Mouse (Mus musculus) limb, embryonic 11.5 days (tissue): ENCODE data around the gene Tomm22. TPM values are rescaled to one million over a fixed set of nuclear protein-coding genes. Genes with fewer than 3 reads are reported as not detected.

ENCODE experiments used
- ATAC-seq: fragments of 200-750 bp; cut with Nextera tagmentation; 2 replicates; pipeline ENCODE4 v1.8.0; 2017; ENCODE audit warnings: low read depth; ENCODE audit not compliant: insufficient number of reproducible peaks, low FRiP score, low TSS enrichment
- DNase-seq: peaks from one replicate; pipeline ENCODE4 v3.0.0-alpha.2; 2015; ENCODE audit warnings: low spot score
- H3K27ac ChIP-seq: fragments of 300-500 bp; sonication (generic); replicated peaks from 2 replicates; pipeline ENCODE4 v1.5.1; 2014; ENCODE audit warnings: low read depth, mild to moderate bottlenecking, low read length
- H3K27me3 ChIP-seq: fragments of 300-500 bp; sonication (generic); 2 replicates; pipeline ENCODE4 v1.6.1; 2014; ENCODE audit warnings: mild to moderate bottlenecking, low read length, mixed read lengths; ENCODE audit not compliant: control insufficient read depth, insufficient read depth
- H3K36me3 ChIP-seq: fragments of 300-500 bp; sonication (generic); 2 replicates; pipeline ENCODE4 v1.6.1; 2014; ENCODE audit warnings: mild to moderate bottlenecking, low read length, moderate library complexity, mixed read lengths; ENCODE audit not compliant: control insufficient read depth, insufficient read depth
- H3K4me1 ChIP-seq: fragments of 300-500 bp; sonication (generic); 2 replicates; pipeline ENCODE4 v1.6.1; 2014; ENCODE audit warnings: low read length, mixed read lengths; ENCODE audit not compliant: control insufficient read depth, insufficient read depth
- H3K4me2 ChIP-seq: fragments of 300-500 bp; sonication (generic); 2 replicates; pipeline ENCODE4 v1.6.1; 2014; ENCODE audit warnings: low read depth, mild to moderate bottlenecking, moderate library complexity; ENCODE audit not compliant: severe bottlenecking
- H3K4me3 ChIP-seq: fragments of 300-500 bp; sonication (generic); 2 replicates; pipeline ENCODE4 v1.5.1; 2014; ENCODE audit warnings: low read depth, low read length
- H3K9ac ChIP-seq: fragments of 300-500 bp; sonication (generic); 2 replicates; pipeline ENCODE4 v1.6.1; 2014; ENCODE audit warnings: mild to moderate bottlenecking, low read length
- H3K9me3 ChIP-seq: fragments of 300-500 bp; sonication (generic); 2 replicates; pipeline ENCODE4 v1.6.1; 2016; ENCODE audit warnings: low read length; ENCODE audit not compliant: control insufficient read depth
- WGBS: fragments of 180-500 bp; shearing (Covaris S2); extraction: QIAGEN DNeasy Blood & Tissue Kit; methylation state at CpG from one replicate; pipeline ENCODE4 v1.1.7; 2014; 5-methylcytosine and 5-hydroxymethylcytosine counted together
- polyA plus RNA-seq: library from polyadenylated mRNA; unstranded; fragments of >200 nt; fragmentation: Nextera tagmentation; extraction: Ambion mirVana; gene quantifications from 2 replicates; pipeline ENCODE4 v1.2.1, GENCODE M21; 2014

The Tomm22 gene
- polyA plus RNA-seq, 1 experiment from 2014 or later: 277 TPM

DNA sequence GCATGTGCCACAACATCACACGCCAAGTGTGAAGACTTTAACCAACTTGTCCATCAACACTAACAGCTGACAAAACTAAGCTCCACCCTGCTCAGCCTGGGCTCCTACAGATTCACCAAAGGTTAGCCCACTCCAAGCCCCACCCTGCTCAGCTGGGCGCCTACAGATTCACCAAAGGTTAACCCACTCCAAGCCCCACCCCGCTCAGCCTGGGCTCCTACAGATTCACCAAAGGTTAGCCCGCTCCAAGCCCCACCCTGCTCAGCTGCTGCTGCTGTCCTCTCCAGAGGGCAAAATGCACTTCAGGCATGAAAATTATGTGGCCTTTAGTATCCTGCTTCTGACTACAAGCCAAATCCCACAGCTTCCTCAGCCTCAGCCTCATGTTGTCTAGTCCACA is 11.3 kb downstream of the Tomm22 start:
- WGBS: 86% methylated on average over 4 of the region's 4 CpGs
- no peak for ATAC-seq
- H3K27ac ChIP-seq: no peak overlapping the region

DNA sequence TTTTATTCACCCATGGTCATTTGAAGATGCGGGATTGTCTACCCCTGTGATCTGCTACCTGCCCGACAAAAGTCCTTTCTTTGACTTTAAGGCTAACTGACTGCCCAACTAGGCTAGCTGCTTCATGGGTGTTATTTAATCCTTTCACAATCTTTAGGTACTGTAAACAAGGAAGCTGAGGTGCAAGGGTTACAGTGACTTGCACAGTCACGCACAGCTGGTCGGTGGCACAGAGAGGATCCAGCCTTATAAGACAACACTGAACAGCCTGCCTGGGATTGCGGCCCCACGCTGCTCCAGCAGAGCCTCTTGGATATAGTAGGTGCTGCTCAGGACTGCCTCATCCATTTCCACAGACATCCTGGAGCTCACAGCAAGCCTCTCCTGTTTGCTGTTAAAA is 12.5 kb downstream of the Tomm22 start:
- H3K27me3 ChIP-seq: no peaks in the 10 kb centered on the region
- H3K4me2 ChIP-seq: no peak overlapping the region
- H3K9ac ChIP-seq: no peak overlapping the region
- no peak overlapping the region for H3K4me3 ChIP-seq
- no peak overlapping the region for H3K27ac ChIP-seq
- WGBS: 92% methylated on average over 6 of the region's 6 CpGs
- no peaks in the 10 kb centered on the region for H3K9me3 ChIP-seq
- H3K4me1 ChIP-seq: peaks cover 22% of the 10 kb centered on the region
- DNase-seq (no peak), ATAC-seq (no peak)
- H3K36me3 ChIP-seq: no peaks in the 10 kb centered on the region

More for the DNA sequence above, 11.3 kb downstream of the Tomm22 start:
- no peaks in the 10 kb centered on the region for H3K27me3 ChIP-seq
- no peak for DNase-seq
- no peaks in the 10 kb centered on the region; the same call in 1 of the 2 replicates for H3K36me3 ChIP-seq
- H3K4me1 ChIP-seq: peaks cover 22% of the 10 kb centered on the region
- H3K9me3 ChIP-seq: no peaks in the 10 kb centered on the region
- H3K9ac ChIP-seq: no peak overlapping the region
- H3K4me3 ChIP-seq: no peak overlapping the region
- no peak overlapping the region for H3K4me2 ChIP-seq

- no peaks in the 10 kb centered on the region for H3K9me3 ChIP-seq
- H3K4me3 ChIP-seq: no peak overlapping the region
- H3K4me1 ChIP-seq: peaks cover 26% of the 10 kb centered on the region
- H3K36me3 ChIP-seq: no peaks in the 10 kb centered on the region
- no peaks in the 10 kb centered on the region for H3K27me3 ChIP-seq
- 83% methylated on average over 19 of the region's 19 CpGs for WGBS
- H3K9ac ChIP-seq: no peak overlapping the region
- H3K4me2 ChIP-seq: peak overlapping the region; percentile 70; the same call in 1 of the 2 replicates
- ATAC-seq: no peak
- no peak for DNase-seq
- H3K27ac ChIP-seq: no peak overlapping the region
Measured at GRCm38 (mm10) chr15:79683707-79684465, 13.2 kb downstream of the Tomm22 start.

DNA sequence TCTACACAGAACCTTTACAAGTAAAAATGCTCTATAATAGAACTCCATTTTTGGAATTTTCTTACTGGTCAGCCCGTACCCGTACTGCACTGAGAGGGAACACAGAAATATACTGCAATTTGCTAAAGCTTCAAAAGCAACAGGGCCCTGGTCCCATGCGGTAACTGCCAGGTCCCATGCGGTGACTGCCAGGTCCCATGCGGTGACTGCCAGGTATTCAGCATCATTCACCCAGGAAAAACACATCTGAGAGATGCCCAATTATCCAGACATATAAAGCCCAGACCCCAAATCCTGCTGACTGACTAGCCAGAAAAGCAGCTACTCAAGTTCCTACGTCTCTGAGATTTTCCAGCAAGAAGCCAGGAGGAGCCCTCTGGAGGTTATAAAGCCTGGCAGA is 14.0 kb downstream of the Tomm22 start:
- Histone ChIP-seq H3K36me3 (no peaks in the 10 kb centered on the region), H3K9ac (no peak overlapping the region), H3K4me1 (peaks cover 26% of the 10 kb centered on the region), H3K27me3 (no peaks in the 10 kb centered on the region), H3K27ac (no peak overlapping the region), H3K9me3 (no peaks in the 10 kb centered on the region), H3K4me3 (no peak overlapping the region), H3K4me2 (peak overlapping the region; percentile 70)
- 88% methylated on average over 6 of the region's 6 CpGs for WGBS
- no peak for DNase-seq
- ATAC-seq: no peak

DNA sequence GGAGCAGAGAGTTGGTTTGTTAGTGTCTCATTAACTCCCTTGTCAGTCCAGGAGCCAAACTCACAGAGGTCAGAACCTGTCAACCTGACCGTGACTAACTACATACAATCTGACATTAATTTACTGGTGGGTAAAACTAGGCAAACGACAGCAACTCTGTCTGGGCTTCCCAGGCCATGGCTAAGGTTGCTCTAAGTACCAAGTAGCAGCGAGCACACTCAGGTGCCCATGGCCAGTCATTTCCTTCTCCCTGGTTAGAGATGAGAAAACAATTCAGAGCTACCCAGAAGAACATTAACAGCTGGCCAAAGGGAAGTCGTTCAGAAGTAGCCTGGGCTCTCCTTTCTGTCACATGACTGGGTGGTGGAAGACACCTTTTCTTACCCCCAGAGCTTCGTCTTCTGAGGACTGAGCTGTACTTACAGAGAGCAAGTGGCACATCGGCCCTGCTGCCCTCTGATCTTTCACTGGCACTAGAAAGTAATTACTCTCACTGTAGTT is 14.5 kb downstream of the Tomm22 start:
- Histone ChIP-seq H3K9ac (peak overlapping the region; percentile 34; the same call in 1 of the 2 replicates), H3K27me3 (no peaks in the 10 kb centered on the region), H3K36me3 (no peaks in the 10 kb centered on the region), H3K27ac (no peak overlapping the region), H3K4me3 (peak overlapping the region; percentile 88; the same call in 1 of the 2 replicates), H3K4me1 (peaks cover 28% of the 10 kb centered on the region), H3K9me3 (no peaks in the 10 kb centered on the region), H3K4me2 (peak overlapping the region; percentile 70)
- ATAC-seq (no peak), DNase-seq (no peak)
- WGBS: 15% methylated on average over 6 of the region's 6 CpGs

DNA sequence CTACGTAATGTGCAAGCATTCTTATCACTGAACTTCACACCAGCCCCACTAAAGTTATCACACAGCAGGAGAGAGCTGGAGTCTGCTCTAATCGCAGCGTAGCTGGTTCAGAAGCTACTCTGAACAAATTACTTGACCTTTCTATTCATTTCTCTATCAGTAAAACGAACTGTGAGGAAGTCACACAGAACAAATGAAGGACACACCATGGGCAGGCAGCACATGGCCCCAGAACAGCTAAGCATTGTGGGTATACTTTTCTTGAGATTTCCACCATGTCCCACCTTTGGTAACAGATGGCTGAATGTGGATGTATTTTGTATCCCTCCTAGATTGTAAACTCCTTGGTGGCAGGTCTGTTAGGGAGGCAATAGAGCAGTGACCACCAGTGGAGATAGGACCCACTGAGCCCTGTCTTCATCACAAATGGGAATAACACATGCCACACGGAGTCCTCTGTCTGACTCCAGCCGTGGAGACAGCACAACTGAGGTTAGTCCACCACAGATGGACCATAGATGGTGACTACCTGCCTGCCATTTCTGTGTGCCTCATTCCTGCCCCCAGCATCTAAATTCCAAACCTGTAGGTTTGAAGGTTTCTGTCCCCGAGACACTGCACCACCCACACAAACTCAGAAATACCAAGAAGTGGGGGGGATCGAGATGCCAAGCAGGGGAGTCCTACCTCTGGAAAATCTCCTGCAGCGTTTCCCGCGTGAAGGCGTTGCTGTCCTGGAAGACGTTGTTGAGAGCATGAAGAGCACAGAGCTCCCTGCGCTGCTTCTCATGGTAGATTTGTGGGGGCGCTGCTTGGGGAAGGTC is 15.6 kb downstream of the Tomm22 start:
- no peak for DNase-seq
- Histone ChIP-seq H3K27ac (no peak overlapping the region), H3K27me3 (no peaks in the 10 kb centered on the region), H3K9me3 (no peaks in the 10 kb centered on the region), H3K4me3 (peak overlapping the region; percentile 88), H3K4me1 (peaks cover 28% of the 10 kb centered on the region), H3K9ac (peak overlapping the region; percentile 43), H3K4me2 (peak overlapping the region; percentile 70), H3K36me3 (no peaks in the 10 kb centered on the region)
- 22% methylated on average over 15 of the region's 15 CpGs for WGBS
- no peak for ATAC-seq

- Histone ChIP-seq H3K9ac (peak overlapping the region; percentile 87), H3K27ac (peak overlapping the region; percentile 97), H3K9me3 (no peaks in the 10 kb centered on the region), H3K36me3 (no peaks in the 10 kb centered on the region), H3K4me2 (peak overlapping the region; percentile 70), H3K27me3 (no peaks in the 10 kb centered on the region), H3K4me3 (peak overlapping the region; percentile 88), H3K4me1 (peaks cover 32% of the 10 kb centered on the region)
- WGBS: 0% methylated on average over 24 of the region's 33 CpGs
- ATAC-seq: no peak
- DNase-seq: peak; percentile 65
Measured at GRCm38 (mm10) chr15:79687175-79687574, 16.5 kb downstream of the Tomm22 start.

DNA sequence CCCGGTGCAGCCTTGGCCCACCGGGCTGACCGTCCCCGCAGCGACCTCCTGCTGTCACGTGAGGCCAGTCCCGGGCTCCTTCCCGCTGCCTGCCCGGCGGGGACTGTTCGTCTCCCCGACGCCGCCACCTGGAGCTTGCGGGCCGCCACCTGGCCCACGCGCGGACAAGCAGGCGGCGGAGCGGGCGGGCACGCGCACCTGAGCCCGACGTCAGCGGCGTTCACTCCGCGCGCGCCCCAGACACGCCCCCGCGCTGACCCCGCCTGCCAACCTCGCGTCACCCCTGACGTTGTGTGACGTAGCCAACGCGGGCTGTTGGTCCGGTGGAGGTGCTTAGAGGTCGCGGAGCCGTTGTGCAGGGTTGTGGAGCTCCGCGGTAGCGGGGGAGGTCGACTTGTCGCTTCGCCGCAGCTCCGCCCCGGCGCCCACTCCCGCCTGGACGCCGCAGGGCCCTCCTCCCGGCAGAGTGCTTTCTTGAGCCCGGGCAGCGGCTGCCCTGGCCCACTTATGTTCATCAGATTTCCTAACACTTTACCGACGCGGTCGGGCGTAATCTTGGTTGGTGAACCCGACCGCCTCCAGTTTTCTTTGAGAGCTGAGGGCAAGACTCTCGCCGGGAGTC is 17.1 kb downstream of the Tomm22 start, which contains the start of gene Josd1:
Gene Josd1 (minus strand): TSS at position 274 of the 622 bp plus-strand sequence.
- no peaks in the 10 kb centered on the region for H3K27me3 ChIP-seq
- peak within 1 kb of the TSS; percentile 88 for H3K4me3 ChIP-seq
- H3K9ac ChIP-seq: peak within 1 kb of the TSS; percentile 87
- no peaks in the 10 kb centered on the region for H3K36me3 ChIP-seq
- ATAC-seq (peak; percentile 52), DNase-seq (peak; percentile 97)
- H3K4me1 ChIP-seq: peaks cover 32% of the 10 kb centered on the region
- H3K27ac ChIP-seq: peak within 1 kb of the TSS; percentile 97
- peak within 1 kb of the TSS; percentile 70 for H3K4me2 ChIP-seq
- WGBS: under 1% methylated on average over 59 of the region's 72 CpGs
- H3K9me3 ChIP-seq: no peaks in the 10 kb centered on the region
